Mouse (Mus musculus) heart, embryonic 15.5 days (tissue): ENCODE results near the gene Gm21738. TPM values are rescaled to one million over a fixed set of nuclear protein-coding genes. Genes with fewer than 3 reads are reported as not detected.
"Not testable (repeated sequence)": the region's sequence is repeated elsewhere in the genome, so short reads cannot be mapped to it uniquely, and the experiment has no call there.

Source experiments
- ATAC-seq: fragments of 200-750 bp; cut with Nextera tagmentation; replicated peaks from 2 replicates; pipeline ENCODE4 v1.8.0; 2017; ENCODE audit warnings: low read depth, moderate TSS enrichment; ENCODE audit not compliant: insufficient number of reproducible peaks, insufficient read depth, low FRiP score
- H3K27ac ChIP-seq: fragments of 300-500 bp; sonication (generic); 2 replicates; pipeline ENCODE4 v1.5.1; 2015; ENCODE audit warnings: mild to moderate bottlenecking, inconsistent platforms
- H3K27me3 ChIP-seq: fragments of 300-500 bp; sonication (generic); 2 replicates; pipeline ENCODE4 v1.6.1; 2015; ENCODE audit warnings: inconsistent platforms
- H3K36me3 ChIP-seq: fragments of 300-500 bp; sonication (generic); 2 replicates; pipeline ENCODE4 v1.6.1; 2015; ENCODE audit warnings: mild to moderate bottlenecking, inconsistent platforms
- H3K4me1 ChIP-seq: fragments of 300-500 bp; sonication (generic); replicated peaks from 2 replicates; pipeline ENCODE4 v1.6.1; 2015; ENCODE audit warnings: inconsistent platforms
- H3K4me2 ChIP-seq: fragments of 300-500 bp; sonication (generic); 2 replicates; pipeline ENCODE4 v1.6.1; 2015; ENCODE audit warnings: inconsistent platforms, mild to moderate bottlenecking, moderate library complexity
- H3K4me3 ChIP-seq: fragments of 300-500 bp; sonication (generic); 2 replicates; pipeline ENCODE4 v1.5.1; 2015; ENCODE audit warnings: mild to moderate bottlenecking, inconsistent platforms
- H3K9ac ChIP-seq: fragments of 300-500 bp; sonication (generic); 2 replicates; pipeline ENCODE4 v1.6.1; 2015; ENCODE audit warnings: mild to moderate bottlenecking, inconsistent platforms
- H3K9me3 ChIP-seq: fragments of 300-500 bp; sonication (generic); replicated peaks from 2 replicates; pipeline ENCODE4 v1.6.1; 2016; ENCODE audit warnings: inconsistent platforms
- WGBS: fragments of 180-500 bp; shearing (Covaris S2); methylation state at CpG from one replicate; pipeline ENCODE4 v1.1.7; 2015; ENCODE audit warnings: mixed read lengths; 5-methylcytosine and 5-hydroxymethylcytosine counted together
- polyA plus RNA-seq: library from polyadenylated mRNA; unstranded; fragments of >200 nt; fragmentation: Nextera tagmentation; extraction: Ambion mirVana; gene quantifications from 2 replicates; pipeline ENCODE4 v1.2.1, GENCODE M21; 2015

Gm21738 gene
- polyA plus RNA-seq, result 0.72 and 1.1 TPM in 2 replicates

GRCm38 (mm10) chr14:19418830-19419229 is at the start of gene Gm21738:
Gm21738 (minus strand) TSS chr14:19418930.
- not testable (repeated sequence) for H3K9me3 ChIP-seq, H3K4me1 ChIP-seq, H3K9ac ChIP-seq, ATAC-seq, H3K4me3 ChIP-seq, H3K27ac ChIP-seq, H3K4me2 ChIP-seq, H3K36me3 ChIP-seq, H3K27me3 ChIP-seq
- WGBS, result 73% methylated on average over 7 of the region's 7 CpGs

GRCm38 (mm10) chr14:19383741-19384140 is 35.0 kb downstream of the Gm21738 start:
- not testable (repeated sequence) for H3K36me3 ChIP-seq, H3K9me3 ChIP-seq, ATAC-seq, H3K4me3 ChIP-seq, H3K27me3 ChIP-seq, H3K4me1 ChIP-seq, H3K27ac ChIP-seq, H3K4me2 ChIP-seq, H3K9ac ChIP-seq
- 81% methylated on average over 7 of the region's 7 CpGs for WGBS

Other genes with a start within 250 kb of the Gm21738 start
- 0.19 and 0.29 TPM in 2 replicates for gene Gm2244, start 131.0 kb upstream of the Gm21738 start, polyA plus RNA-seq
- gene Gm2237, start 166.2 kb upstream of the Gm21738 start, polyA plus RNA-seq, result 2.1 and 2.5 TPM in 2 replicates
- gene Gm5458, start 183.7 kb upstream of the Gm21738 start, polyA plus RNA-seq, result not detected in 2 replicates